Mouse (Mus musculus) frontal cortex, adult 2 months (tissue): ENCODE measurements around the gene Mansc1. TPM values are rescaled to one million over a fixed set of nuclear protein-coding genes. Genes with fewer than 3 reads are reported as not detected.

Experiments used
- polyA plus RNA-seq: library from polyadenylated mRNA; depleted of rRNA; stranded (reverse); fragments of >200 nt; gene quantifications from 2 replicates; pipeline ENCODE4 v1.2.3, GENCODE M21; 2012; rRNA removed

Mansc1 gene
- polyA plus RNA-seq, 1 experiment: 9.2 TPM

Other genes starting within 250 kb of the Mansc1 start
- gene Bcl2l14, start 236.2 kb downstream of the Mansc1 start, polyA plus RNA-seq: not detected in 2 replicates
- 26.7 and 26.8 TPM in 2 replicates for gene Lrp6, start 65.5 kb downstream of the Mansc1 start, polyA plus RNA-seq
- gene Borcs5, start 7.0 kb upstream of the Mansc1 start, polyA plus RNA-seq: 39.4 and 39.6 TPM in 2 replicates
- 7.3 and 8.4 TPM in 2 replicates for gene Dusp16, start 160.1 kb upstream of the Mansc1 start, polyA plus RNA-seq
- gene Crebl2, start 197.7 kb upstream of the Mansc1 start, polyA plus RNA-seq: 29.2 and 30.2 TPM in 2 replicates